ENCODE assay signal across 9 mouse cellular contexts in the genomic region with DNA sequence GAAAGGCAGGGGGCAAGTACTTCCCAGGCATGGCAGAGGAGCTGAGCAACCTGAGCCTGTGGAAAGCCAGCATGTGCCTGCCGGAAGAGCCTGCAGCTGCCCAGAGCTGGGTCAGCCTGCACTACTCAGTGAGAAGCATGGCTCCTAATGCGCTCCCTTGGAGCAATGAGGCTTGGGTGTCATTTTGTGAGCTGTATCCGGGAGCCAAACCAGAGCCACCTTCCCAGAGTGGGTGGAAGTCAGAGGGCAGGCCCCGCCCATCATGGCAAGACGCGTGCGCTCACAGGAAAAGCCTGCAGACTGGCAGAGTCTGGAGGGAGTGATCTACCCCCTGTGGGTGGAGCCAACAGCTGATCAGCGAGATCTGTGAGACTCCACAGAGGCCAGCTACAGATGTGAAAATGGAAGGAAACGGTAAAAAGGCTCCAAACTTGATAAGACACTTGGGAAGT.
DNase-seq lines count a peak whose midpoint lies in the region; ATAC-seq and TF ChIP-seq lines count a peak whose summit lies in the region.
"Had no signal": no experiment of that assay in that cellular context is flagged by ENCODE, and none has a peak within 500 bp of the region (broad histone marks: within the 10 kb centered on the region; RNA-seq: fewer than 3 reads in every experiment).

No protein-coding gene starts in this region.

- no peaks in the 10 kb centered on the region for H3K36me3 ChIP-seq in forebrain, embryonic 10.5 days (replicated peaks)
- H3K36me3 ChIP-seq in spleen, adult 2 months (ENCODE audit: control insufficient read depth, insufficient read depth, low read length), result no peaks in the 10 kb centered on the region
- H3K36me3 ChIP-seq: G1E had no signal

- WGBS in forebrain, embryonic 10.5 days, result under 1% methylated on average over 9 of the region's 9 CpGs
- 2% methylated on average over 9 of the region's 9 CpGs for WGBS in spleen, adult 2 months

- H3K4me1 ChIP-seq in forebrain, embryonic 10.5 days, result peaks cover 10% of the 10 kb centered on the region
- H3K4me1 ChIP-seq in spleen, adult 2 months (ENCODE audit: control insufficient read depth, insufficient read depth, insufficient read length), result 0 out of 2 replicates have a peak, but pooled peaks cover 3% of the 10 kb centered on the region

- H3K9me3 ChIP-seq in forebrain, embryonic 10.5 days, result no peaks in the 10 kb centered on the region
- H3K9me3 ChIP-seq: G1E had no signal

- no peaks in the 10 kb centered on the region for H3K27me3 ChIP-seq in forebrain, embryonic 10.5 days (ENCODE audit: poor library complexity, severe bottlenecking)
- no peaks in the 10 kb centered on the region for H3K27me3 ChIP-seq in spleen, adult 2 months (ENCODE audit: control insufficient read depth, insufficient read depth, low read length)

- no peak for TF ChIP-seq POLR2A in spleen, adult 2 months (IDR thresholded peaks at IDR 0.05; ENCODE audit: low read depth, low read length)

- intact Hi-C loops in heart, postnatal 14 days (cut with DNase I), result no loop called here

- TF ChIP-seq CTCF in spleen, adult 2 months (IDR thresholded peaks at IDR 0.05; ENCODE audit: extremely low read depth, insufficient read depth, insufficient read length, insufficient replicate concordance), result no peak

- ATAC-seq in megakaryocyte-erythroid progenitor cell, adult 5-6 weeks (replicated peaks; ENCODE audit: low FRiP score, low TSS enrichment, poor library complexity, severe bottlenecking), result peak; percentile 100

- H3K4me3 ChIP-seq in forebrain, embryonic 10.5 days, result peak overlapping the region; percentile 48
- peak overlapping the region; percentile 58 for H3K4me3 ChIP-seq in spleen, adult 2 months (ENCODE audit: extremely low read depth, insufficient read depth, insufficient read length)

- DNase-seq in cerebellum, postnatal 10 days, result peak; percentile 28 to 51
- DNase-seq in cerebellum, adult 18-20 months, result no peak
- peak; percentile 87 for DNase-seq in adrenal gland, postnatal 14 days
- DNase-seq in forebrain, embryonic 10.5 days (ENCODE audit: extremely low spot score, low spot score), result peak; percentile 72
- DNase-seq in heart, postnatal 14 days, result peak; percentile 33 to 35
- DNase-seq in kidney, postnatal 36 days, result peak; percentile 77 to 84
- DNase-seq in spleen, adult 2 months (ENCODE audit: low read depth in 1 of 2, low spot score in 2 of 2), result peak; percentile 27 to 52

- peak overlapping the region; percentile 72 for H3K27ac ChIP-seq in forebrain, embryonic 10.5 days
- H3K27ac ChIP-seq in spleen, adult 2 months (ENCODE audit: insufficient read depth, low read length), result no peak overlapping the region

Comparison
In these comparisons a context has a peak if more than half of its experiments do, and no peak if none do; other contexts are left out.
1. DNase-seq: peak in cerebellum, postnatal 10 days (2 of 2), adrenal gland, postnatal 14 days (single experiment), forebrain, embryonic 10.5 days (single experiment), heart, postnatal 14 days (2 of 2), kidney, postnatal 36 days (2 of 2) and spleen, adult 2 months (2 of 2); none in cerebellum, adult 18-20 months (0 of 2).